Mouse (Mus musculus): ENCODE results near the gene Bicc1. TPM values are rescaled to one million over a fixed set of nuclear protein-coding genes. Genes with fewer than 3 reads are reported as not detected.
A peak's percentile ranks its signal among the peaks of the same experiment; 100 is the strongest.

Gene Bicc1
- total and polyA plus RNA-seq, 3 experiments: not detected

GRCm38 (mm10) chr10:71176341-71176740 lies 16.8 kb upstream of the Bicc1 start (continued):
- no peak for TF ChIP-seq USF2 (IDR thresholded peaks at IDR 0.05; ENCODE audit: borderline replicate concordance in 1 of 2, insufficient read depth in 1 of 2, low read depth in 1 of 2, low read length in 2 of 2)

- no peaks in the 10 kb centered on the region for H3K79me2 ChIP-seq (ENCODE audit: control insufficient read depth, insufficient read depth, low read length, poor library complexity)
- H3K27ac ChIP-seq (ENCODE audit: control insufficient read depth, low read depth, low read length): no peak overlapping the region
- no peaks in the 10 kb centered on the region for H3K9me3 ChIP-seq (replicated peaks; ENCODE audit: insufficient read depth, low read length)
- TF ChIP-seq ZKSCAN1 (IDR thresholded peaks at IDR 0.05; ENCODE audit: low read depth, low read length): no peak
- TF ChIP-seq JUND (IDR thresholded peaks at IDR 0.05; ENCODE audit: low read depth, low read length): no peak
- no peak for TF ChIP-seq UBTF (IDR thresholded peaks at IDR 0.05; ENCODE audit: borderline replicate concordance, insufficient read depth, low read depth, low read length)
- no peak for TF ChIP-seq RCOR1 (IDR thresholded peaks at IDR 0.05; ENCODE audit: low read depth, low read length)
- TF ChIP-seq USF1 (IDR thresholded peaks at IDR 0.05; ENCODE audit: low read depth, low read length): no peak
- no peak for TF ChIP-seq HCFC1 (IDR thresholded peaks at IDR 0.05; ENCODE audit: low read depth, low read length)
- TF ChIP-seq GABPA (IDR thresholded peaks at IDR 0.05; ENCODE audit: low read depth, low read length): no peak
- no peak for TF ChIP-seq ZNF384 (IDR thresholded peaks at IDR 0.05; ENCODE audit: low read depth, low read length)
- TF ChIP-seq MXI1 (IDR thresholded peaks at IDR 0.05; ENCODE audit: low read depth, low read length): no peak
- no peak for TF ChIP-seq TAL1 (IDR thresholded peaks at IDR 0.05; ENCODE audit: low read length)
- TF ChIP-seq ETS1 (IDR thresholded peaks at IDR 0.05; ENCODE audit: low read depth, low read length): no peak
- no peak for TF ChIP-seq MEF2A (IDR thresholded peaks at IDR 0.05; ENCODE audit: extremely low read depth, insufficient replicate concordance, low read depth, low read length, poor library complexity, severe bottlenecking)
- no peak for TF ChIP-seq NRF1 (IDR thresholded peaks at IDR 0.05; ENCODE audit: insufficient read depth, low read depth, low read length, poor library complexity, severe bottlenecking)
- no peak for TF ChIP-seq TCF12 (IDR thresholded peaks at IDR 0.05; ENCODE audit: low read depth, low read length)
- H3K4me1 ChIP-seq (ENCODE audit: control insufficient read depth in 1 of 2, insufficient read depth in 2 of 2, low read length in 2 of 2): no peaks in the 10 kb centered on the region
- no peaks in the 10 kb centered on the region for H3K36me3 ChIP-seq (ENCODE audit: control insufficient read depth in 1 of 2, insufficient read depth in 2 of 2, low read length in 2 of 2)
- no peak for DNase-seq (ENCODE audit: low read depth, low spot score)
- no peak overlapping the region for H3K9ac ChIP-seq (ENCODE audit: control insufficient read depth, low read depth, low read length, poor library complexity, severe bottlenecking)
- no peaks in the 10 kb centered on the region for H3K27me3 ChIP-seq (ENCODE audit: control insufficient read depth in 1 of 2, insufficient read depth in 2 of 2, low read length in 2 of 2)
- H3K4me3 ChIP-seq (ENCODE audit: control insufficient read depth in 1 of 2, insufficient read depth in 1 of 2, low read depth in 2 of 2, low read length in 2 of 2): no peak overlapping the region
These were observed 15.8 kb upstream of the Bicc1 start for GRCm38 (mm10) chr10:71175280-71175679.

DNA sequence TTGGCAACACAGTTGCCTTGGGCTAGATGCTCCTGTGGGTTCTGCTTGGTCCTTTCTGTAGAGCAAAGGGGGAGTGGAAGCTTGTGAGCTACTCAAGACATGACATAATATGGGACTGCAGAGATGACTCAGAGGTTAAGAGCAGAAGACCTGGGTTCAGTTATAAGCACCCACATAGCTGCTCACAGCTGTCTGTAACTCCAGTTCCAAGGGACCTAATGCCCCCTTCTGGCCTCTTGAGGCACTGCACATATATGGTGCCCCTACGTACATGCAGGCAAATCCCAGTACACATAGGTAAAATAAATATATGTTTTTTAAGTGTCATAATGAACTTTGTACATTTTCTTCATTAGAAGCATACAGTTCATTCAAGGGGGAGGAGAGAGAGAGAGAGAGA lies 11.9 kb upstream of the Bicc1 start:
- no peaks in the 10 kb centered on the region for H3K36me3 ChIP-seq (ENCODE audit: control insufficient read depth in 1 of 2, insufficient read depth in 2 of 2, low read length in 2 of 2)
- H3K9ac ChIP-seq (ENCODE audit: control insufficient read depth, low read depth, low read length, poor library complexity, severe bottlenecking): no peak overlapping the region
- peak; percentile 7 for DNase-seq (ENCODE audit: low read depth, low spot score)
- H3K79me2 ChIP-seq (ENCODE audit: control insufficient read depth, insufficient read depth, low read length, poor library complexity): no peaks in the 10 kb centered on the region
- H3K27me3 ChIP-seq (ENCODE audit: control insufficient read depth in 1 of 2, insufficient read depth in 2 of 2, low read length in 2 of 2): no peaks in the 10 kb centered on the region
- H3K27ac ChIP-seq (ENCODE audit: control insufficient read depth, low read depth, low read length): no peak overlapping the region
- TF ChIP-seq CTCF (IDR thresholded peaks at IDR 0.05 in 2 of 3, conservative IDR thresholded peaks at IDR 0.05 in 1 of 3; ENCODE audit: control insufficient read depth in 1 of 3, insufficient read depth in 1 of 3, low read depth in 2 of 3, low read length in 3 of 3, poor library complexity in 1 of 3, severe bottlenecking in 1 of 3) (0 out of 6 replicates have a peak, but pooled peaks of 2 of the 3 experiments have one; percentile 10 to 15), BHLHE40 (IDR thresholded peaks at IDR 0.05; ENCODE audit: borderline replicate concordance, low read depth, low read length) (no peak)
- H3K4me3 ChIP-seq (ENCODE audit: control insufficient read depth in 1 of 2, insufficient read depth in 1 of 2, low read depth in 2 of 2, low read length in 2 of 2): no peak overlapping the region
- no peaks in the 10 kb centered on the region for H3K9me3 ChIP-seq (replicated peaks; ENCODE audit: insufficient read depth, low read length)
- H3K4me1 ChIP-seq (ENCODE audit: control insufficient read depth in 1 of 2, insufficient read depth in 2 of 2, low read length in 2 of 2): no peaks in the 10 kb centered on the region

Data from MEL (cell line).